Mouse (Mus musculus) heart, embryonic 10.5 days (tissue): ENCODE results near the gene Gabrb3. TPM values are rescaled to one million over a fixed set of nuclear protein-coding genes. Genes with fewer than 3 reads are reported as not detected.

ENCODE experiments used
- DNase-seq: peaks from one replicate; pipeline ENCODE4 v3.0.0-alpha.2; 2017; ENCODE audit warnings: low spot score
- H3K27ac ChIP-seq: fragments of 300-500 bp; sonication (generic); 2 replicates; pipeline ENCODE4 v1.5.1; 2016; ENCODE audit warnings: mild to moderate bottlenecking
- H3K27me3 ChIP-seq: fragments of 300-500 bp; sonication (generic); 2 replicates; pipeline ENCODE4 v1.6.1; 2016; ENCODE audit warnings: mild to moderate bottlenecking; ENCODE audit not compliant: poor library complexity, insufficient read depth, severe bottlenecking
- H3K36me3 ChIP-seq: fragments of 300-500 bp; sonication (generic); 2 replicates; pipeline ENCODE4 v1.6.1; 2016; ENCODE audit warnings: mild to moderate bottlenecking, moderate library complexity
- H3K4me1 ChIP-seq: fragments of 300-500 bp; sonication (generic); 2 replicates; pipeline ENCODE4 v1.6.1; 2016; ENCODE audit warnings: mild to moderate bottlenecking
- H3K4me3 ChIP-seq: fragments of 300-500 bp; sonication (generic); 2 replicates; pipeline ENCODE4 v1.5.1; 2016; ENCODE audit warnings: mild to moderate bottlenecking, moderate library complexity
- H3K9me3 ChIP-seq: fragments of 300-500 bp; sonication (generic); 2 replicates; pipeline ENCODE4 v1.6.1; 2016; ENCODE audit warnings: mild to moderate bottlenecking, moderate library complexity
- WGBS: fragments of 180-500 bp; shearing (Covaris S2); methylation state at CpG from one replicate; pipeline ENCODE4 v1.1.7; 2016; 5-methylcytosine and 5-hydroxymethylcytosine counted together
- microRNA-seq: library from miRNA; unstranded; fragments of <30 nt; microRNA quantifications from one replicate; pipeline ENCODE4, GENCODE M21; 2017
- polyA plus RNA-seq: library from polyadenylated mRNA; unstranded; fragments of >200 nt; fragmentation: Nextera tagmentation; extraction: Ambion mirVana; gene quantifications from 2 replicates; pipeline ENCODE4 v1.2.1, GENCODE M21; 2016

Gene Gabrb3
- polyA plus RNA-seq, 1 experiment from 2014 or later: 0.46 TPM

DNA sequence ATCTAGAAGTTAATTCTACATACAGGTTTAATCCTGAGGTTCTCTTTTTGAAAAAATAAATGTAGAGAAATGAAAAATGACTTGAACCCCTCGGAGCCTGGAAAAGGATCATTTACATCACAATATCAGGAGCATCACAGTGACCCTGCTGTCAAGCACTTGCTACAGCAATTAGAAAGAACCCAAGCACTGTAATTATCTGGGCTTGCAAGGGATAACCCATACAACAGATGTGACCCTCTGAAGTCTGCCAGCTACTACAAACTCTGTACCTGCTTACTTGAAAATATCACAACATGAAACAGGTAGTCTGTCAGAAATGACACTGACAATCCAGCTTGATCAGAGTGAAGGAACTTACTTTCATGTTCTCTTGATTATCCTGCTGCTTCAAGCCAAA lies 394.2 kb downstream of the Gabrb3 start:
- no peak overlapping the region for H3K27ac ChIP-seq
- H3K27me3 ChIP-seq: no peaks in the 10 kb centered on the region
- no peaks in the 10 kb centered on the region for H3K9me3 ChIP-seq
- no peaks in the 10 kb centered on the region for H3K36me3 ChIP-seq
- 67% methylated on average over 1 of the region's 1 CpGs for WGBS
- H3K4me1 ChIP-seq: no peaks in the 10 kb centered on the region
- DNase-seq: no peak
- H3K4me3 ChIP-seq: no peak overlapping the region

DNA sequence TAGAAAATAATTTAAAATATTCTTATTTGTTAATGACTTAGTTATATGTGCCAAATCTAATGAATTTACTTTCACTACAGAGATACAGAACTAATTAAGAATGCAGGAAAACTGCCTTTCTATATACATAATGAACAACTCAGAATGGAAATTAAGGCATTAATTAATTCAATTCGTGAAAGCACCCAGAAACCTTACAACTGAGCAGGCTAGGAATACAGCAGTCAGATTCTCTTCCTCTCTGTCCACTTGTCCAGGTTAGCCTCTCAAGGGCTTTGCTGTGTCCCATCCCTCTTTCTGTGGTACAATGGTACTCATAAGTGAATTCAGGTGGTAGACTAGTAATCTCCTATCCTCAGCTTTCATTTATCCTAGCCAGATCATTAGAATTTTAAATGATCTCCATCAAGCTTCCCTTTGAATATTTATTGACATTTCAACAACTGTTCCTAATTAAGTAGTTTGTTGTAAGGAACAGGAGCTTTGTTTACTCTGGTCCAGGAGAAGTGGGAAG lies 422.9 kb downstream of the Gabrb3 start:
- no peaks in the 10 kb centered on the region for H3K27me3 ChIP-seq
- no peaks in the 10 kb centered on the region for H3K36me3 ChIP-seq
- H3K4me3 ChIP-seq: no peak overlapping the region
- 66% methylated on average over 1 of the region's 1 CpGs for WGBS
- H3K9me3 ChIP-seq: no peaks in the 10 kb centered on the region
- H3K4me1 ChIP-seq: no peaks in the 10 kb centered on the region
- no peak for DNase-seq
- no peak overlapping the region for H3K27ac ChIP-seq

GRCm38 (mm10) chr7:57867951-57868350 lies 448.5 kb downstream of the Gabrb3 start:
- no peaks in the 10 kb centered on the region for H3K36me3 ChIP-seq
- no peaks in the 10 kb centered on the region for H3K27me3 ChIP-seq
- H3K9me3 ChIP-seq: no peaks in the 10 kb centered on the region
- no peak for DNase-seq
- H3K4me1 ChIP-seq: no peaks in the 10 kb centered on the region
- H3K27ac ChIP-seq: no peak overlapping the region
- no peak overlapping the region for H3K4me3 ChIP-seq
- WGBS: 62% methylated on average over 2 of the region's 2 CpGs

Small RNA genes lying within 50 kb of the gene (microRNA-seq; reads per million reads assigned to microRNA genes)
- not detected for gene Mir6389

Other genes starting within 250 kb of the Gabrb3 start
- gene Gabrg3, start 32.5 kb upstream of the Gabrb3 start, polyA plus RNA-seq: 0.21 and 0.30 TPM in 2 replicates
- gene Gabra5, start 90.4 kb downstream of the Gabrb3 start, polyA plus RNA-seq: 0.15 and 0.22 TPM in 2 replicates